Mouse (Mus musculus): ENCODE measurements around the gene Fbxo17. TPM values are rescaled to one million over a fixed set of nuclear protein-coding genes. Genes with fewer than 3 reads are reported as not detected.
"Not testable (repeated sequence)": the region's sequence is repeated elsewhere in the genome, so short reads cannot be mapped to it uniquely, and the experiment has no call there.

The Fbxo17 gene
- total RNA-seq (2015; ENCODE audit: low replicate concordance), result 1.3 TPM in 1 of 2 replicates, not detected in the other
- 2.4 TPM in 1 of 2 replicates, not detected in the other for total RNA-seq (2017; ENCODE audit: low replicate concordance)

GRCm38 (mm10) chr7:28716590-28717281, at the start of gene Fbxo17:
TSS of gene Fbxo17 (plus strand) at chr7:28716804.
- ATAC-seq (replicated peaks; ENCODE audit: low FRiP score, poor library complexity, severe bottlenecking), result no peak

- ATAC-seq (replicated peaks; ENCODE audit: low FRiP score, poor library complexity, severe bottlenecking), result no peak
Observed at GRCm38 (mm10) chr7:28671172-28671571, 45.4 kb upstream of the Fbxo17 start.

- ATAC-seq (replicated peaks; ENCODE audit: low FRiP score, poor library complexity, severe bottlenecking), result no peak
Observed at GRCm38 (mm10) chr7:28672276-28672675, 44.3 kb upstream of the Fbxo17 start.

GRCm38 (mm10) chr7:28672786-28673185, 43.8 kb upstream of the Fbxo17 start:
- not testable (repeated sequence) for ATAC-seq (replicated peaks; ENCODE audit: low FRiP score, poor library complexity, severe bottlenecking)

GRCm38 (mm10) chr7:28674994-28675393, 41.6 kb upstream of the Fbxo17 start:
- ATAC-seq (replicated peaks; ENCODE audit: low FRiP score, poor library complexity, severe bottlenecking), result no peak

- ATAC-seq (replicated peaks; ENCODE audit: low FRiP score, poor library complexity, severe bottlenecking), result no peak
Observed at GRCm38 (mm10) chr7:28675746-28676145, 40.9 kb upstream of the Fbxo17 start.

GRCm38 (mm10) chr7:28676811-28677541, 39.6 kb upstream of the Fbxo17 start:
- no peak for ATAC-seq (replicated peaks; ENCODE audit: low FRiP score, poor library complexity, severe bottlenecking)

- ATAC-seq (replicated peaks; ENCODE audit: low FRiP score, poor library complexity, severe bottlenecking), result no peak
Observed at GRCm38 (mm10) chr7:28677624-28678023, 39.0 kb upstream of the Fbxo17 start.

- ATAC-seq (replicated peaks; ENCODE audit: low FRiP score, poor library complexity, severe bottlenecking), result no peak
Observed at GRCm38 (mm10) chr7:28691075-28691474, 25.5 kb upstream of the Fbxo17 start.

GRCm38 (mm10) chr7:28692545-28693320, 23.9 kb upstream of the Fbxo17 start, which contains the start of gene Fbxo27:
TSS of gene Fbxo27 (plus strand) at chr7:28692849.
- no peak for ATAC-seq (replicated peaks; ENCODE audit: low FRiP score, poor library complexity, severe bottlenecking)

- ATAC-seq (replicated peaks; ENCODE audit: low FRiP score, poor library complexity, severe bottlenecking), result no peak
Observed at GRCm38 (mm10) chr7:28693321-28693966, 23.2 kb upstream of the Fbxo17 start.

GRCm38 (mm10) chr7:28694423-28694822, 22.2 kb upstream of the Fbxo17 start:
- ATAC-seq (replicated peaks; ENCODE audit: low FRiP score, poor library complexity, severe bottlenecking), result no peak

- no peak for ATAC-seq (replicated peaks; ENCODE audit: low FRiP score, poor library complexity, severe bottlenecking)
Observed at GRCm38 (mm10) chr7:28694966-28695511, 21.6 kb upstream of the Fbxo17 start.

GRCm38 (mm10) chr7:28697277-28697676, 19.3 kb upstream of the Fbxo17 start:
- ATAC-seq (replicated peaks; ENCODE audit: low FRiP score, poor library complexity, severe bottlenecking), result no peak

- ATAC-seq (replicated peaks; ENCODE audit: low FRiP score, poor library complexity, severe bottlenecking), result no peak
Observed at GRCm38 (mm10) chr7:28700269-28700668, 16.3 kb upstream of the Fbxo17 start.

- ATAC-seq (replicated peaks; ENCODE audit: low FRiP score, poor library complexity, severe bottlenecking), result not testable (repeated sequence)
Observed at GRCm38 (mm10) chr7:28701306-28701705, 15.3 kb upstream of the Fbxo17 start.

- ATAC-seq (replicated peaks; ENCODE audit: low FRiP score, poor library complexity, severe bottlenecking), result no peak
Observed at GRCm38 (mm10) chr7:28702601-28703143, 13.9 kb upstream of the Fbxo17 start.

- ATAC-seq (replicated peaks; ENCODE audit: low FRiP score, poor library complexity, severe bottlenecking), result no peak
Observed at GRCm38 (mm10) chr7:28709454-28709853, 7.2 kb upstream of the Fbxo17 start.

GRCm38 (mm10) chr7:28710962-28711361, 5.6 kb upstream of the Fbxo17 start:
- no peak for ATAC-seq (replicated peaks; ENCODE audit: low FRiP score, poor library complexity, severe bottlenecking)
